Mouse (Mus musculus) central nervous system, embryonic 14 days (tissue): ENCODE data around the gene Adgre5. TPM values are rescaled to one million over a fixed set of nuclear protein-coding genes. Genes with fewer than 3 reads are reported as not detected.

Experiments
- polyA plus RNA-seq: library from polyadenylated mRNA; depleted of rRNA; stranded (reverse); fragments of >200 nt; gene quantifications from 2 replicates; pipeline ENCODE4 v1.2.3, GENCODE M21; 2012; rRNA removed

The Adgre5 gene
- 17.3 and 26.4 TPM in 2 replicates for polyA plus RNA-seq

GRCm38 (mm10) chr8:83740976-83741741, at the start of gene Adgre5:
Adgre5 (minus strand) TSS chr8:83741326.

DNA sequence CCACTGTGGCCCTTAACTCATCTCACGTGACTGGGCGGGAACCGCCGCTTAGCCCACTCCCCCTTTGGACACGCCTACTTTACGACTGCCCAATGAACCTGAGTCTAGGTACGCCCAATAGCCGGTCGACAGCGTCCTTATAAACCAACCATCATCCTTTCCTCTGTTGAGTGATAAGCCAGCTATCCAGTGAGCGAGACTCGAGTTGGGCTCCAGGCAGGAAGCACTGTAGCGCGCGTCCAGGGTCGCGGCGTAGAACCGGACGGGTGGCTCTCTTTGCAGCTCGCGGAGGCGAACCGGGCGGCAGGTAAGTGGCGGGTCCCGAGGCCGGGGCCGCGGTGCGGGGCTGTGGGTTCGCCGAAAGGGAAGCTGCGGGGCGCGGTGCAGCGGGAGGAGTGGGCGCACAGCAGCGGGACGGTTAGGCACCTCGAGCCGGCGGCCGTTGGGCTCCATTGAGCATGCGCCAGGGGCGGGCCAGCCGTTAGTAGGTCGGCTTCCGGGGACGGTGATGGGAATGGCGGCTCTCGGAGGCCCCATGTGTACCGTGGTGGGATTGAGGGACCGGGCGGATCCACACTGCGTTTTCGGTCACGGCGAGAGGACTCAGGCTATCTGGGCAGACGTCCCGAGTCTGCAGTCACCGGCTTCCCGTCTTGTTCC, 26.0 kb downstream of the Adgre5 start, which contains the start of gene Ddx39:
TSS of gene Ddx39 (plus strand) at position 147 of the 660 bp plus-strand sequence.

GRCm38 (mm10) chr8:83698661-83699453, 42.3 kb downstream of the Adgre5 start, which contains the start of gene Pkn1:
Pkn1 (minus strand) TSS chr8:83699179.

Other genes starting within 250 kb of the Adgre5 start
- 0.02 and 0.03 TPM in 2 replicates for gene Olfr370, start 205.5 kb downstream of the Adgre5 start, polyA plus RNA-seq
- gene Ndufb7, start 174.7 kb downstream of the Adgre5 start, polyA plus RNA-seq, result 303 and 319 TPM in 2 replicates
- gene Tecr, start 133.4 kb downstream of the Adgre5 start, polyA plus RNA-seq, result 974 and 984 TPM in 2 replicates
- 31.1 and 34.0 TPM in 2 replicates for gene Dnajb1, start 133.1 kb downstream of the Adgre5 start, polyA plus RNA-seq
- gene Gipc1, start 88.6 kb downstream of the Adgre5 start, polyA plus RNA-seq, result 92.0 and 93.3 TPM in 2 replicates
- gene Ptger1, start 74.6 kb downstream of the Adgre5 start, polyA plus RNA-seq, result 1.00 and 1.2 TPM in 2 replicates
- gene Pkn1, start 42.1 kb downstream of the Adgre5 start, polyA plus RNA-seq, result 63.8 and 64.0 TPM in 2 replicates
- gene Ddx39, start 26.1 kb downstream of the Adgre5 start, polyA plus RNA-seq, result 86.0 and 87.4 TPM in 2 replicates
- 200 and 205 TPM in 2 replicates for gene Adgrl1, start 158.8 kb upstream of the Adgre5 start, polyA plus RNA-seq
- 0.63 and 0.70 TPM in 2 replicates for gene Gm10644, start 213.9 kb upstream of the Adgre5 start, polyA plus RNA-seq
- gene Asf1b, start 214.2 kb upstream of the Adgre5 start, polyA plus RNA-seq, result 29.1 and 31.7 TPM in 2 replicates
- 120 and 126 TPM in 2 replicates for gene Prkaca, start 231.7 kb upstream of the Adgre5 start, polyA plus RNA-seq